Mouse (Mus musculus) kidney, adult 2 months (tissue): ENCODE measurements around the gene Ccs.

Source experiments
- CTCF ChIP-seq: fragments of 200-500 bp; conservative IDR thresholded peaks from 2 replicates; pipeline ENCODE4 v1.5.1; 2011; ENCODE audit warnings: low read depth, mild to moderate bottlenecking, control low read depth, low read length, moderate library complexity, mixed read lengths; ENCODE audit not compliant: insufficient read depth, insufficient read length
- POLR2A ChIP-seq: fragments of 200-500 bp; IDR thresholded peaks from one replicate; pipeline ENCODE4 v1.6.1; 2011; ENCODE audit warnings: low read depth, low read length, control low read depth

DNA sequence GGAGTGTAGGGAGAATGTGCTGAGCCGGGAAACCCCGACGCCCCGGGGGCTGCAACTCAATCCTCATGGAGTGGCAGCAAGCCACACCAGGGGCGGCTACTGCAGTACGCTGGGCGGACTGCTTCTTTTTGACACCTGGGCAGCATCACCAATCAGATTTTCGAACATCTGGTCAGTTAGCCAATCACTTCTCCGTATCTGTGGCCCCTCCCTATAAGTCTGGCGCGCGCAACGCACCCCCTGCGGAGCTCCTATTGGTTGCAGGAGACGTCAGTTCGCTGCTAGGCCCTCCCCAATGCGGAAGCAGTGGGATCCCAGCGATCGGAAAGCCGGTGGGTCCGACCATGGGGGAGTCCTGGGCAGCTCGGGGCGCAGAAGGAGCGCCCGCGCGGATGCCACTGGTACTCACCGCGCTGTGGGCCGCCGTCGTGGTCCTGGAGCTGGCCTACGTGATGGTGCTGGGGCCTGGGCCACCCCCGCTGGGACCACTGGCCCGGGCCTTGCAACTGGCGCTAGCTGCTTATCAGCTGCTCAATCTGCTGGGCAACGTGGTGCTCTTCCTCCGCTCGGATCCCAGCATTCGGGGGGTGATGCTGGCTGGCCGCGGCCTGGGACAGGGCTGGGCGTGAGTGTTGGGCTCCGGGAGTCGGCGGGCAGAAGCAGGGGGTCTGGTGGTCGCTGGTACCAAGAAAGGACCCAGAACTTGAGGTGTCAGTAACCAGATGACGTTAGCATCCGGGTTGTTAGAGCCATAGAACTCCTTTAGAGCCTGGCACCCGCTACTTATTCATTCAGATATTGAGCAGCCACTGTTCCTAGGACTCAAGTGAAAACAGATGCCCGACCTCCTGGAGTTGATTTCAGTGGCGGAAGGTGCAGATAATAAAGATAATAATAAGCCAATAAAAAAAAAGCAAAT is 39.5 kb upstream of the Ccs start, which contains the start of gene Zdhhc24:
- no peak for TF ChIP-seq POLR2A
- no peak for TF ChIP-seq CTCF
